Mouse (Mus musculus): ENCODE measurements around the gene Adipor2. TPM values are rescaled to one million over a fixed set of nuclear protein-coding genes. Genes with fewer than 3 reads are reported as not detected.
A peak's percentile ranks its signal among the peaks of the same experiment; 100 is the strongest.

Adipor2 gene
- polyA plus RNA-seq, 1 experiment: not detected

DNA sequence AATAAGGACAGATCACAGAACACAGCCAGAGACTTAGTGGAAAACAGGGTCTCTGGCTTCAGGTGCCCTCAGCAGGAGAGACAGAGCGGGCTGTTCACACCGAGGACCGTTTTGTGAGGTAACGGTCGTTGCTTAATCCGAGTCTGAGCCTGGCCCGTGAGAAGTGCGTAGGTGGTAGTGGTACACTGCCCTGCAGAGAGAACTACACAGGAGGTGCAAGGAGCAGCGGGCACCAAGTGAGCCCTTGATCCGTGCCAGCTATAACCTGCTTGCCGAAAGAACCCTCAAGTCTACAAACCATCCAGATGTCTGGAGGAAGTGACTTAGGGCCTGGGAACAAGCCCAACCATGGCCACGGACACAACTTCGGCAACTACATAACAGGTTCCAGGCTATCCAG lies 11.8 kb upstream of the Adipor2 start:
- 97% methylated on average over 13 of the region's 13 CpGs for WGBS
- Histone ChIP-seq H3K4me3 (ENCODE audit: insufficient read depth, low read depth, low read length) (no peak overlapping the region), H3K27ac (ENCODE audit: insufficient read depth, low read depth, low read length) (no peak overlapping the region), H3K4me1 (ENCODE audit: control insufficient read depth, insufficient read depth, low read length) (no peaks in the 10 kb centered on the region)
- TF ChIP-seq POLR2A (IDR thresholded peaks at IDR 0.05; ENCODE audit: insufficient read depth, low read depth, low read length): no peak
- no peak for TF ChIP-seq CTCF (IDR thresholded peaks at IDR 0.05; ENCODE audit: insufficient read depth, low read depth, low read length)

DNA sequence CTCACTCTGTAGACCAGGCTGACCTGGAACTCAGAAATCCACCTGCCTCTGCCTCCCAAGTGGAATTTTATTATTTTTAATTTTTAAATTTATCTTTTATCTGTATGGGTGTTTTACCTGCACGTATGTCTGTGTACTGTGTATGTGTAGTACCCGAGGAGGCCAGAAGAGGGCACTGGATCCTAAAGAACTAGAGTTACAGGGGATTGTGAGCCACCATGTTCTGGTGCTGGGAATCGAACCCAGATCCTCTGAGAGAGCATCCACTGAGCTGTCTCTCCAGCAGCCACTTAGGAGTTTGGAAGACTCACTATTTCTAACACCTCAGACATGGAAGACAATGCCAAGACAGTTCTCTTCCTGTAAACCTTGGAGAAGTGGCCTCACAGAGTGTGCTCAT lies 11.1 kb upstream of the Adipor2 start:
- TF ChIP-seq CTCF (IDR thresholded peaks at IDR 0.05; ENCODE audit: insufficient read depth, low read depth, low read length) (no peak), POLR2A (IDR thresholded peaks at IDR 0.05; ENCODE audit: insufficient read depth, low read depth, low read length) (no peak)
- 93% methylated on average over 3 of the region's 3 CpGs for WGBS

GRCm38 (mm10) chr6:119421001-119421400 lies 3.5 kb upstream of the Adipor2 start:
- H3K4me1 ChIP-seq (ENCODE audit: control insufficient read depth, insufficient read depth, low read length): no peaks in the 10 kb centered on the region; the same call in 1 of the 2 replicates
- 99% methylated on average over 4 of the region's 4 CpGs for WGBS
- H3K4me3 ChIP-seq (ENCODE audit: insufficient read depth, low read depth, low read length): no peak overlapping the region
- H3K27ac ChIP-seq (ENCODE audit: insufficient read depth, low read depth, low read length): no peak overlapping the region
- TF ChIP-seq POLR2A (IDR thresholded peaks at IDR 0.05; ENCODE audit: insufficient read depth, low read depth, low read length) (no peak), CTCF (IDR thresholded peaks at IDR 0.05; ENCODE audit: insufficient read depth, low read depth, low read length) (no peak)

More for the DNA sequence above, 11.1 kb upstream of the Adipor2 start:
- Histone ChIP-seq H3K4me1 (ENCODE audit: control insufficient read depth, insufficient read depth, low read length) (no peaks in the 10 kb centered on the region), H3K27ac (ENCODE audit: insufficient read depth, low read depth, low read length) (no peak overlapping the region), H3K4me3 (ENCODE audit: insufficient read depth, low read depth, low read length) (no peak overlapping the region)

GRCm38 (mm10) chr6:119420357-119420756 lies 2.9 kb upstream of the Adipor2 start:
- TF ChIP-seq CTCF (IDR thresholded peaks at IDR 0.05; ENCODE audit: insufficient read depth, low read depth, low read length) (no peak), POLR2A (IDR thresholded peaks at IDR 0.05; ENCODE audit: insufficient read depth, low read depth, low read length) (no peak)
- no peak overlapping the region for H3K4me3 ChIP-seq (ENCODE audit: insufficient read depth, low read depth, low read length)
- H3K4me1 ChIP-seq (ENCODE audit: control insufficient read depth, insufficient read depth, low read length): no peaks in the 10 kb centered on the region; the same call in 1 of the 2 replicates
- H3K27ac ChIP-seq (ENCODE audit: insufficient read depth, low read depth, low read length): no peak overlapping the region
- WGBS: 96% methylated on average over 5 of the region's 5 CpGs

- Histone ChIP-seq H3K4me3 (ENCODE audit: insufficient read depth, low read depth, low read length) (no peak overlapping the region), H3K4me1 (ENCODE audit: control insufficient read depth, insufficient read depth, low read length) (no peaks in the 10 kb centered on the region; the same call in 1 of the 2 replicates), H3K27ac (ENCODE audit: insufficient read depth, low read depth, low read length) (0 out of 2 replicates have a peak overlapping the region, but pooled peaks have one; percentile 45)
- 65% methylated on average over 7 of the region's 7 CpGs for WGBS
- TF ChIP-seq CTCF (IDR thresholded peaks at IDR 0.05; ENCODE audit: insufficient read depth, low read depth, low read length): no peak
- TF ChIP-seq POLR2A (IDR thresholded peaks at IDR 0.05; ENCODE audit: insufficient read depth, low read depth, low read length): no peak
These were observed 1.9 kb upstream of the Adipor2 start for GRCm38 (mm10) chr6:119419412-119419811.

DNA sequence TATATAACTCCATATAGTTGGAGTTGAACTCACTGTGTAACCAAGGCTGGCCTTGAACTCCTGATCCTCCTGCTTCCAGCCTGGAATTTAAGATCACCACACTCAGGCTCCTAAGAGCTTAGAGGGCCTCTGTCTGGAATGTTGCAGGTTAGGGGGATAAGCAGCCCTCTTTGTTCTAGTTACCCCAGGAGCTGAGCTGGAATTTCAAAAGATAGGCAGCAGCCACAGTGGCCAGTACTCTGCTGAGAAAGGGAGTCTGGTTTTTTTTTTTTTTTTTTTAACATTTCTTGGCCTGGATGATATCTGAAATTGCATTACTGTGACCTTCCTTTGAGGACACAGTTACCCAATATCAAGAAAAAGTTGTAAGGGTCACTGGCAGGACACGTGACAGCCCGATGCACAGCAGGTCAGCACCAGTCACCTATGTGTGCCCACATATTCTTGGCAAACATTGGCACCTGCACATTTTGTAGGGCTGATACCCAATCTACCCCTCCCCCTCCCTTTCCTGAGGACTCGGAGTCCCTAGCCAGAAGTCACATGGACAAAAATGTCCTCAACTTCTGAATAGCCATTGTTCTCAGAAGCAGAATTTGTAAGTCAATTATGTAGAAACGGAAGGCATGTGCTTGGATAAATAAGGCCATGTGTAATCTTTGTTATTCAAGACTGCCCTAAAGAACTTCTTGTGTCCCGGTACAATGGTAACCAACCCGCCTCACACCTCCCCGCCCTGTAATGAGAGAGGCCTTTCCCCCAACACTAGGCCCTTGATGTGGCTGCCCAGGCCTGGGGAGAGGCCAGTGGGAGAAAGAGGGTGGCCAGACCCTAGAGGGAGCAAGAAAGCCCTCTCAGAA lies 1.1 kb upstream of the Adipor2 start:
- Histone ChIP-seq H3K27ac (ENCODE audit: insufficient read depth, low read depth, low read length) (0 out of 2 replicates have a peak overlapping the region, but pooled peaks have one; percentile 61), H3K4me1 (ENCODE audit: control insufficient read depth, insufficient read depth, low read length) (no peaks in the 10 kb centered on the region; the same call in 1 of the 2 replicates), H3K4me3 (ENCODE audit: insufficient read depth, low read depth, low read length) (no peak overlapping the region)
- WGBS: 60% methylated on average over 7 of the region's 7 CpGs
- TF ChIP-seq CTCF (IDR thresholded peaks at IDR 0.05; ENCODE audit: insufficient read depth, low read depth, low read length): no peak
- TF ChIP-seq POLR2A (IDR thresholded peaks at IDR 0.05; ENCODE audit: insufficient read depth, low read depth, low read length): no peak

DNA sequence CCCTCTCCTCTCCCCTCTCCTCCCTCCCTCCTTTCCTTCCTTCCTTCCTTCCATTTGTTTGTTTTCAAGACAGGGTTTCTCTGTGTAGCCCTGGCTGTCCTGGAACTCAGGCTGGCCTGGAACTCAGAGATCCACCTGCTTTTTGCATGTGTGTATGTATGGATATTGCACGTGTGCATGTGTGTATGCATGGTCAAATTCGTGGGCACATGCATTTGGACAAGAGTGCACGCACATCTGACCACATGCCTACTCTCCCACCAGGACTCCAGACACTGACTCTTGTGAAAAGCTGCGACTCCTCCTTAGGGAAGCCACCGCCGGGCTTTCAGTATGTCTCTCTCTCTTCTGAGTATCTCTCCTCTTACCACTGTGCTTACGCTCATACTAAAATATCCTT lies 317 bp upstream of the Adipor2 start:
- WGBS: 79% methylated on average over 7 of the region's 7 CpGs
- H3K4me3 ChIP-seq (ENCODE audit: insufficient read depth, low read depth, low read length): no peak overlapping the region
- no peaks in the 10 kb centered on the region; the same call in 1 of the 2 replicates for H3K4me1 ChIP-seq (ENCODE audit: control insufficient read depth, insufficient read depth, low read length)
- peak overlapping the region; percentile 56; the same call in 1 of the 2 replicates for H3K27ac ChIP-seq (ENCODE audit: insufficient read depth, low read depth, low read length)
- TF ChIP-seq CTCF (IDR thresholded peaks at IDR 0.05; ENCODE audit: insufficient read depth, low read depth, low read length): no peak
- TF ChIP-seq POLR2A (IDR thresholded peaks at IDR 0.05; ENCODE audit: insufficient read depth, low read depth, low read length): no peak

- no peaks in the 10 kb centered on the region; the same call in 1 of the 2 replicates for H3K4me1 ChIP-seq (ENCODE audit: control insufficient read depth, insufficient read depth, low read length)
- TF ChIP-seq CTCF (IDR thresholded peaks at IDR 0.05; ENCODE audit: insufficient read depth, low read depth, low read length) (no peak), POLR2A (IDR thresholded peaks at IDR 0.05; ENCODE audit: insufficient read depth, low read depth, low read length) (no peak)
- WGBS: 64% methylated on average over 6 of the region's 6 CpGs
- no peak overlapping the region for H3K27ac ChIP-seq (ENCODE audit: insufficient read depth, low read depth, low read length)
- H3K4me3 ChIP-seq (ENCODE audit: insufficient read depth, low read depth, low read length): no peak overlapping the region
These were observed 861 bp downstream of the Adipor2 start for GRCm38 (mm10) chr6:119416643-119417042.
